Mouse (Mus musculus): ENCODE results near the gene Pip5k1b.

Pip5k1b gene

DNA sequence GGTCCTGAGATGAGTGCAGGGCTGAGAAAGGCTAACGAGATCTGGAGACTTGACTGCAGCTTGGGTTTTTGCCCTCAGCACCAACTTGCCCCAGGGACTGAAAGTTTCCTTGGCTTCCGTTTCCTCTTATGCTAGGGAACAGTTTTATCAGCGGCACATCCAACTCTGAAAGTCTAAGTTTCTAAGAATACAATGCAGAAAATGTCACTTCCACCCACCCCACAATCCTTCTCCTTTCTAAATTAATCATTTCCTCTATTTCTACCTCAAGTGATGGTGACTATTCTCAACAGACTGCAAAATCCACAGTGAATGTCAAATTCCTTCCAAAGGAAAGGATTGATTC, 138.0 kb downstream of the Pip5k1b start:
- DNase-seq (ENCODE audit: low read depth in 1 of 2, low spot score in 2 of 2) = no peak

DNA sequence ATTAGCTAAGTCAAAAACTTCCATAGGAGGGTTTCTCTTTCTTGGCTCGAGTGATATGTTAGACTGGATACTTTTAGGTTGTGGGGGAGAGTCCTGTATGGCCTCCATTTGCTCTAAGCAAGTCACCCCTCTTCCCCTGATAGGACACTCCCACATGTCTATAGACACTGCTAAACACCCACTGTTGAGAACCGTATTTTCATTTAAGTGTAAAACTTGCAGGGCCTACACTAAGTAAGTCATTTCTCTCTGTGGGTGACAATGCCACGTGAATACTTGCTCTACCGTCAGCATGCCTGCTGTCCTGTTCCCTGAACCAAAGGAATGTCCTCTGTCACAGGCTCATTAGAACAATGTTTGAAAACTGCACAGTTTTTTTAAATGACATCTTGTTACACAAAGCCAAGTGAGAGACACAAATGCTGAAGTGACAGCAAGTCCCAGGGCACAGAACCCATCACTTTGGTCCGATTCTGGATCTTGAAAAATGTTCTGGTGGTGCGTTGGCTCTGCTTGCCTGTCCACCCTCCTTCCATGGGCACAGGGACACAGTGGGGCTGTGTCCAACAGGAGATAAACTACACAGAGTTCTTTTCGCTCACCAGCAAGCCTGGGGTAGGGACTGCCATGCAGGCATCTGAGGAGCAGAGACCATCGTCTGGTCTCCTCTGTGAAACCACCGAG, 138.6 kb downstream of the Pip5k1b start:
- DNase-seq (ENCODE audit: low read depth in 1 of 2, low spot score in 2 of 2) = no peak

DNA sequence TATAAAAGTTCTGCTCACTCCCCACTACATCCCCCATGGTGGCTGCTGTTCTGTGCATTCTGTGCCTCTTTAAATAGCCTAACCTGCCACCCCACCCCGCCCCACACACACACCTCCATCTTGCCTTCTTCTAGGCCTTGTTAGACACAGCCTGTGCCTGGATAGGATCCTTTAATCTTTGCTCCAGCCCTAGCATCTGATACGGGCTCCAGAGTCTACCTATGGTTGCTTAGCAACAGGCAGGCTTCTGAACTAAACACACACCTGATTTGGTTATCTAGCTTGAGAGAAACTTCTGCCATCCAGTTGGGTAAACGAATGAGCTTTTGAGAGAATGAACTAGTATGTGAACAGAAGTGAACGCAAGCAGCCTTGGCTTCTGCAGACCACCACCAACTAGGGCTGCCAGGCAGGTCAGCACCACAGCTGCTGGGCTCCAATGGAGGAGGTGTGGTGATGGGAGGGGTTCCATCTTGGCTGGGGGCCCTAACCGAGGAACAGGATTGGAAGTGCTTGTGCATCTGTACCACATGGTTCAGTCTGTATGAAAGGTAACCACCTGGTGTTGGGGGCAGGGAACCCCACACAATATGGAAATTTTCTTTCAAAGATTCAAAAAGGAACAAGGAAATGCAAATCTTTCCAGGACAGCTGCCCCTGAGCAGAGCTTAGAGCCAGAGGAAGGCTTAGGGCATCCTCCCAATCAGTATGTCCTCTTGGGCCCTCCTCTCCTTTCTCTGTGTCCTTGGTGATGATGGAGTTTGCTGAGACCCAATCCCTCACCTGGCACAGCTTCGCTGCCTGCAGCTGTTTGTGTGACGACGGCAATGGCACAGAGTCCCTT, 139.7 kb downstream of the Pip5k1b start:
- DNase-seq (ENCODE audit: low read depth in 1 of 2, low spot score in 2 of 2) = no peak

DNA sequence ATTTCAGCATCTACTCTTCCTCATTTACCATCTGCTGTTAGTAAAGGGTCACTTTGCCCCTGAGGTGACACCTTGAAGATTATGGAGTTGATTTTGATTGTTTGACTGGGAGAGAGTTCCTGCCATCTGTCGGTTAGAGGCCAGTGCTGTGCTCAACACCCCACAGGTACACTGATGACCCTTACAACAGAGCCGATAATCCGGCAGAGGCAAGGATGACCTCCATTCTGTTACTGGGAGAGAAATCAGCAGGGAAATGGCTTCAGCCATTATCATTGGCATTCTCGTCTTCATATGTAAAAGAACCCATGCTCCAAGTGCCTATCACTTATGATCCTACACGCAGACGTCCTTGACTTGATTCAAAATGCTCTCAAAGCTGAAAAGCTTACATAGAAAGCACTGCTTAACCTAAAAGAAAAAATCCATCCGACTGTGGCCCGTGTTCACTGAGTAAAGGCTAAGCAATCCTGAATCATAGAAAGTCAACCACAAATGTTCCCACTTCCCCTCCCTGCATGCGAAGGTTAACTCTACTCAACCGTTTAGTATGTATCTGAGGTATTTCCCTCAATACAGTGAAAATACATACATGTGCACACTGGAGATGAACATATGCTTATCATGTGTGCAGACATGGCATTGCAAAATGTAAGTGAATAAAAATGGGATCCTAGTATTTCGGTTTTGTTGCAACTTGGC, 146.7 kb downstream of the Pip5k1b start:
- no peak for DNase-seq (ENCODE audit: low read depth in 1 of 2, low spot score in 2 of 2)

DNA sequence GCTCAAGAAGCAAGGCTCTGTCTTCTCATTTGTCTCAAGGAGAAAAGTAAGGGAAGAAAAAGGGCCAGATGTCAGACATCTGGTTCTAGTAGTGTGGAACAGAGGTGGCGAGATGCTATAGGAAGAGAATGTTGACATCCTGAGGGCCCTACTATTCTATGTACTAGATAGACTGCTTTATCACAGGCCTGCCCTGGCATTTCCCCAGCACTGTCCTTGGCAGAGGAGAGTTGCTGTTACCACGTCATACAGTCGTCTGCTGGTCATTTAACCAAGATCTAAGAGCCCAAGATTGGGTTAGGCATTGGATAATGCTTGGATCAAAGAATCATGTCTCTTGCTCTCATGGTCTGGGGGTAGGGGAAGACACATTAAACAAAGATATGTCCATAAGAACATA, 151.0 kb downstream of the Pip5k1b start:
- DNase-seq (ENCODE audit: low read depth in 1 of 2, low spot score in 2 of 2) = no peak

DNA sequence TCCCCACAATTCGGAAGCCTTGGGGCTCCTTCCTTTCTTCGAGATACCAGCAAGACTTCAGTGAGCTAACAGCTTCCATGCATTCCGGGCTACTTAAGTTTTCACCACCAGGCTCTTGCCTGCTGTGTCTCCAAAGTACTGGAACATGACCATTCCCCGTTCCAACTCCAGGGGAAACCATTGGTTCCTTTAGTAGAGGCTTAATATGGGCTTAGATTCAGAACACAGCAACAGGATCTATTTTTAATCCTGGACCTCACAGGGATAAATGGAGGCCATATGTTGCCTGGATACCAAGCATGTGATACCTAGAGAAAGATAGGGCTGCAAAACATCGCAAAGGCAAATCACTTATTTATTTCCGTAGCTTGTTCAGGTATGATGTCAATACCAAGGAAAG, 152.4 kb downstream of the Pip5k1b start:
- DNase-seq (ENCODE audit: low read depth in 1 of 2, low spot score in 2 of 2) = no peak

DNA sequence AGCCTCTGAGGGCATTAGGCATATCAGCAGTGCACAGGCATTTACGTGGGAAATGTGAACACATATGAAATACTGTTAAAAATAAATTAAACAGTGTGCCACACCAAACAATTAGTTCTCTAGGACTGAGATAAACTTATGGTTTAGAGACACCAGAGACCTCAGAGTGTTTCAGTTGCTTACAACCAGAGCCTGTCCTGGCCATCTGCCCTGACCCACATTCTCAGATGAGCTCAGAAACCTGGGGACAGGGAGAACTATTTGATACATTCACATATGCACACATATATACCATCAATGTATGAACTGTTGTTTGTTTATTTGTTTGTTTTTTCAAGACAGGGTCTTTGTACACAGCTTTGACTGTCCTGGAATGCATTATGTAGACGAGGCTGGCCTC, 161.8 kb downstream of the Pip5k1b start:
- no peak for DNase-seq (ENCODE audit: low read depth in 1 of 2, low spot score in 2 of 2)

DNA sequence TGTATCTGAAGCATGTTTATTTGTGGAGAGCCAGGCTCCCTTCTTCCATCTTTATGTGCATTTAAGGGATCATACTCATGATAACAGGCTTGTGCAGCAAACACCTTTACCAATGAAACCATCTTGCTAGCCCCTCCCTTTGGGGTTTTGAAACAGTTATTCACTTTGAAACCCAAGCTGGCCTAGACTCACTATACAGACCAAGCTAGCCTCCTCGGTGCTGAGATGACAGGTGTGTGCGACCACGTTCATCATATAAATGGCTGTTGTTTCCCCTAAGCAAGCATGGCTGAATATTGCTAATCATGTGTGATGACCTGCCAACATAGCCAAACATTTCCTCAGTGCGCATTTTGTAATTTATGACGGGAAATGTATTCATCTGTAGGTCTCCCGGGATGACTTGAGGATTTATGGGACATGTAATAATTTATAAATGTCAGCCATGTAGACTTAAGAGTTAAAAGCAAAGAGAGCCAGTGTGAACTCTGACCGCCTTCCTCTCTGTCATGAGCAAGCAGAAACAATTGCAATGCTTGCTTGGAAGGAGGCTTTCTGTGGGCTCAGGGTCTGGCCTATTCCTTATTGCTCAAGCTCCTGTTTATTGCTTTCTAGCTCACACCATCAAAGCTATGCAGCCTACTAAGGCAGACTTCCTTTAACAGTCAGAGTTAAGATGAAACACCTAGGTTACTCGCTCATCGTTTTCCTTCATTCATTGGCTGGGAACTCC, 164.0 kb downstream of the Pip5k1b start:
- DNase-seq (ENCODE audit: low read depth in 1 of 2, low spot score in 2 of 2) = no peak

DNA sequence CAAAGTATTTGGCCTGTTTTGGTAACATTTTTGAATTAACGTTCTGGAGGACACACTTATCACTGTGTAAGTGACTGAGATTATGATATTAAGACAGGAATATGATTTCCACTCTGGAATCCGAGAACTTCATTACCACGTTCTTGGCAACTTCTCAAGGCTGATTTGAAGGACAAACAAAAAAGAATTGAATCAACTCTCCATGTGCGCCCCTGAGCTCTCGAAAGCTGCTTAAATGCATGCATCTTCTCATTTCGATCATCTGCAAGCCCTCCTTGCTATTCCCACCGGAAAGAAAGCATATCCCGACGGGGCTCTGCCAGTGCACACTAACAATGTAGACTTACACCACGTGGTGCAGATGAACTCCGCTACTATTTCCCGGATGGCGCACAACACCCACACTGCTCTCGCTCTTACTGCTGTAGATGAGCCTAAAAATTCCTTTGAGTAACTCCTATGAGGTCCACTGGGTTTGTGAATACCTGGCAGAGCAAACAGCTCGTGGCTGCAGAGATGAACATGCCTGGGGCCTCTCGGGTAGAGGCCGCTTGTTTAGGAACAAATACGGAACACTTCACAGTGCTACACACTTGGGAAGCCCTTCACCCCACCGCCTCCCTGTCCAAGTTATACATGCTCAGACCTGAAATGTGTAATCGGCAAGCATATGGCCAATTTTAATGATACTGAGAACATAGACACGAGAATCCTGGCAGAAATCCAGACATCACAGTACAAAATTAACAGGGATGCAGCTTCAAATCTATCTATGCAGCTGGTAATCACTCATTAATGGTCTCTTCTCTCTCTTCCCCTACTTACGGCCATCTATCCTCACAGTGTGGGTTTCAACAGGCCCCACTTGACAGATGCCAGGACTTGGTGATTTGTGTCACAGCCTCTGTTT, 168.5 kb downstream of the Pip5k1b start:
- no peak for DNase-seq (ENCODE audit: low read depth in 1 of 2, low spot score in 2 of 2)

DNA sequence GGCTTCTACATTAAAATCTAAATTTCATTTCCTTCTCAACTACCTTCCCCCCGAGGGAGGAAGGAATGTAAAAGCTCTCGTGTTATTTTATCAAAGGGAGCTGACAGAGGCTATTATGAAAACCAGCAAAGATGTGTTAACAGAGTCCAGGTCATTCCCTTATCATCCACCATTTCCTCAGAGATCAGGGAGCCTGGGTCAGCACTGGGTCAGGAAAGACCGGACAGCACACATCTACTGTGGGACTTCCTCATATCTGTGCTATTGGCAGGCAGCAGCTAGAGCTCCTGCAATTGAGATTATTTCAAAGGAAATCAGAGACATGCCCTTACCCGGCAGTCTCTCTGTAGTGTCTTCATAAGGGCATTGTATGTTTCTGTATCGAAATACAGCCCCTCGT, 177.2 kb downstream of the Pip5k1b start:
- no peak for DNase-seq (ENCODE audit: low read depth in 1 of 2, low spot score in 2 of 2)

DNA sequence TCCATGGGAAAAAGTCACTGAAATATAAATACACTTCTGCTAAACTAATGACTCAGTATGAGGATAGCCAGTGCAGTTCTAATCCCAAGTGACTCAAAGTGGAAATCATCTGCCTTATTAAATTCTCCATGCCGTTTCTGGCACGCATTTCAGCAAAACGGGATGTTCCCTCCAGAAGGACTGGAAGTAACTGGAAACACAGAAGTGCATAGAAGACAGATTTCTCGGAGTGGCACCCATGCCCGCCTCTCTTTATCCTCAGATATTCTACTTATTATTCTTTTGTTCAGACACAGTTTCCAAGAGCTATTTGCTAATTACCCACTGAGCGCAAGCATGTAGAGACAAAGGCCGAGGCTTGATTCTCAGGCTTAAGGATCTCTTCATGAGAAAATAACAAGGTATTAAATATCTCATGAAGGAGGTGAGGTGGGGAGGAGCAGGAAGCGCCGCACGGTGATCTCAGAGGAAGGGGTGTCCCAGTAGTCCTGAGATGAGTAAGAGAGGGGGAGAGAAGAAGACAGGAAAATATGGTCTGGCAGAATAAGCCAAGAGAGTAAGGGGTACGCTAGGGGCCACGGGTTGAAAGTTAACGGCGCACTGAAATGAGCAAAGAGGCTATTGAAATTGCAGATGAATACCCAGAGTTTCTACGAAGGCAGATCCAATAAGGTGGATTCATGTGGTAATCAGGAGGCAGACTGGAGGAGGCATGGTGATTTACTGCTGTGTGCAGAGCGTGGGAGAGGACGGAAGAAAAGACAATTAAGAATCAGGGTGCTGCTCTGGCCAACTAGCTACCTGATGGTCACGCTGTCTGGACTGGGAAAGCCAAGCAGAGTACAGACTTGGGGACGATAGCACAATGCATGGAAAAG, 183.7 kb downstream of the Pip5k1b start:
- DNase-seq (ENCODE audit: low read depth in 1 of 2, low spot score in 2 of 2) = no peak

DNA sequence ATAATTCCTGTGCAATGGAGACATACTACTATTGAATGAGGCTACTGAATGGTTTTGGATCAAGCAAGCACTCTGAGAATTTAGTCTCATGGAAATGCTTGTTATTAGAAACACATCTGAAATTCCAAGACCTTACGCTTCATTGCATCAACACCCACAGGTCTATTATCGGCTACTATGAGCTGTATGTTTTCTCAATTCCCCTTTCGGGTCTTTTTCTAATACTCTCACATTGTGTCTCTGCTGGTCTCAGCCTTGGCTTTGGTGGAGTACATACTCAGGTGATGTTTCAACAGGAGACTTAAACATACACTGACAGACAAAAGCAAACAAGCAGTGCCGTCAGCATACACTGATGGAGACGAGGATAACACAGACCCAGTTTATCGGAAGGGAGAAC, 187.3 kb downstream of the Pip5k1b start:
- DNase-seq (ENCODE audit: low read depth in 1 of 2, low spot score in 2 of 2) = no peak

DNA sequence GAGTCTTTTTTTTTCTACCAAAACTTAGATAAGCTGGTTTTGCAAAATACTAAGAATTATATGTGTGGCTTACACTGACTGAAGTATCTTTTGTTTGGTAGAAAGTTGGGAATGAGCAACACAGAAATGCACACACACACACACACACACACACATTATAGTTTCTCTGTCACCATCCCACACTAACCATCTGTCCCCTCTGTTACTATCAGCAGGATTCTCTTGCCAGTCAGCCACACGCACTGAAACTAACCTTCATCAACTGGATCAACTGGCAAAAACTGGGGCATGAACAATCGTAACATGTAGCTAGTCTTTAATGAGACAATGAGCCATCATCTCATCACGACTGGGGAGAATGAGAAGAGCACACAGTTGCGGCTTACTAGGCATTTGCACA, 187.9 kb downstream of the Pip5k1b start:
- DNase-seq (ENCODE audit: low read depth in 1 of 2, low spot score in 2 of 2) = no peak

DNA sequence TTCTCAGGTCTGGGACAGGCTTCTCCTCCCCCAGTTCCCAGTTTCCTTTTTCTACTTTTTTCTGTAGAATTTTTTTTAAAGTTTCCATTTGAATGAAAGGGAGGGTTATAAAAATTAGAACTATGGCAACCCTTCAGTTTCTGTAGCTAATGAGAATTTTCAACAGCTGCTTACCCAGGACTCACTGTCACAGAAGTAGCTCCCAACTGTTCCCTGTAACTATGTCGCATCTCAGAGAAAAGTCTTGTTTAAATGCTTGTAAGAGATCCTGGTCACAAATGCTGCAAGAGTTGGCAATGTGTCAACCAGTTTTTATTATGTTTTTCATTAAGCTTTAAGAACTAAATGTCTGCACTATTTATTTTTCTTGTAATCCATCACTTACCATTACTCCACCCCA, 188.9 kb downstream of the Pip5k1b start:
- no peak for DNase-seq (ENCODE audit: low read depth in 1 of 2, low spot score in 2 of 2)

DNA sequence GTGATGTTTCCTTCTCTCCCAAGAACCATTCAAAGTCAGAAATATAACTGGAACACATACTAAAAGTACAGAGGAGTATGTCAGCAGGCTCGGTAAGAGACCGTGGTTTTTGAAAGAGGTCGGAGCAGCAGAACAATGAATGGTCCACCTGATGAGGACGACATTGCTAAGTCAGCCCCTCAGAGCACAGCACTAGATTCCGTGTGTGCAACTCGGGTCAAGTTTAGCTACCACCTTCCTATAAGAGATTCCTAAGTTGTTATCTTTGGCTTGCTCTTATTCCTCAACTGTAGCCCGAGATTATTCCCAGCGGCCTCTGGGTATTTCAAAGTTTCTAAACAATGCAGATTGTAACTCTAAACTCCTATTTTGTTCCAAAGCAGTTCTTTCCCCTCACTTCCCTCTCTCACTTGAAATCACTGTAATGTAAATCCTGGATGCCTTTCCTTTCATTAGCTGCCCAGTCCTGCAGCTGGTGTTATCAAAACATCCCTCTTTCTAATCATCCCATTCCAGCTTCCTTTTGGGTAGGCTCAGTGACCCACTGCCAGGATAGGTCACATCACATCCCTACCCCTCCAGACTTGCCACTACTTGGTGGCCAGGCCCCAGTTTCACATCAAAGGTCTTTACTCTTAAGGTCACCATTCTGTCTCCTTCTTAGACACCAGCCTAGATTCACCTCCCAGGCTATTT, 192.9 kb downstream of the Pip5k1b start:
- DNase-seq (ENCODE audit: low read depth in 1 of 2, low spot score in 2 of 2) = no peak

DNA sequence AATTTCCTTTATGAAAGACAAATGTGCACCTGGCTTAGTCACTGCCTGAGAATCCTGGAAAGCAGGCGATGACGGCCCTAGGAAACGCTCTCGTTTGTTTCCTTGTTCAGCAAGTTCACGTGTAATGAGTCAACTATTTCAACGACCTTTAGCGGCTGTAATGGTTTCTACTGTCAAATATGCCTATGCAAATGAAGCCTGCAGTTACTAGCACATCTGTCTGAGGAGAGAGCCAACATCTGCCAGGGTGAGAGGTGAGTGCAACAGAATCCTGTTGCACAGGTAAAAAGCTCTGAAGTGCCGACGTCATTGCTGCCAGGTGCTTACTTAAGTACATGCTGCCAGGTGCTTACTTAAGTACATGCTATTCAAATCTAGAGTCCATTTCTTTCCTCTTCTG, 196.4 kb downstream of the Pip5k1b start:
- DNase-seq (ENCODE audit: low read depth in 1 of 2, low spot score in 2 of 2) = no peak

DNA sequence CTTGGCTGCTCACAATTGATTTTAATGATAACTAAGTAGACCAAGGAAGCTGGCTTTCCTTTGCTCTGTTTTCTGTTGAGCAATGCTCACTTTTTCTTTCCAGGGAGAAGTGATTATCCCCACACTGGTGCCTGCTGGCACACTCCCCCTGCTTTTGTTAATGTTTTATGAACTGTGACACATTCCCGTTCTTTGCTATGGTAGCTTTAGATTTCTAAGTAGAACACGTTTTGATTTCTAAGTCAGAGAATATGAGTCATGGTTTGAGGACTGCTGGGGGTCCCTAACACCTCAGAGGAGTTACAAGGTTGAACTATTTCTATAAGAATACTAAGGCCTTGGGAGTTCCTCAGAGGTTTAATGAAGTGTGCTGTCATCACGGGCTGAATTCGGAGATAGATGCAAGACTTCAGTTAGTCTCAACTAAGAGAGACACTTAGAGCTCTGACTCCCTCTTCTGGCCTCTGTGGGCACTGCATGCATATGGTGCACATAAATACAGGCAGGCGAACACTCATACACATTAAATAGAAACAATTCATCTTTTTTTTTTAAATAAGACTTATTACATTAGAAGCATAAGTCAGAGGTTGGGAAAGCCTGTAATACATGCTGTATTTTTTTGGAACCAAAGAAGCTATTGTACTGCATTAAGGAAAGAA, 203.2 kb downstream of the Pip5k1b start:
- no peak for DNase-seq (ENCODE audit: low read depth in 1 of 2, low spot score in 2 of 2)

DNA sequence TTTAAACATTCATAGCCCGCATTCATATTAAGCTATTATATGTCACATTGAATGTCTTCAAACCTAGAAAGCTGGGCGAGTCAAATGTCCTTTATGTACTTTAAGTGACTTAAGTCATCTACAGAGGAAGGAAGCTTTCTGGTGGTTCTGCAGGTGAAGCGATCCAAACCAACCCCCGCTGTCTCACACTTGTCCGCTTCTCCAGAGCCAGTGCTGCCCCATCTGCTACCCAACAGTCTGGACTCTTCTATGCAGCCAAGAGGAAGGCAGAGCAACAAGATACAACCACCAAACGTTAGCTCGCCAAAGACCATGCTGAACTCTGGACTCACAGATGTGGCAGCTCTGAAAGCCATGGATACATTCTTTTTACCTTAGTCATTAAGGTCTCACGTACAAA, 211.2 kb downstream of the Pip5k1b start:
- DNase-seq (ENCODE audit: low read depth in 1 of 2, low spot score in 2 of 2) = no peak

Measured in monocyte, adult 2 months (primary cell).